In genomic region chr10:95297690-95298104, GRCm38 (mm10) we compare ENCODE assay signal across 9 mouse cellular contexts. TPM values are rescaled to one million over a fixed set of nuclear protein-coding genes. Genes with fewer than 3 reads are reported as not detected.
DNase-seq lines count a peak whose midpoint lies in the region; ATAC-seq lines count a peak whose summit lies in the region.
"Had no signal": no experiment of that assay in that cellular context is flagged by ENCODE, and none has a peak within 500 bp of the region (broad histone marks: within the 10 kb centered on the region; RNA-seq: fewer than 3 reads in every experiment).

No protein-coding gene starts in this region.

- H3K4me2 ChIP-seq in forebrain, embryonic 14.5 days (ENCODE audit: low read length) = no peak overlapping the region
- no peak overlapping the region for H3K4me2 ChIP-seq in forebrain, embryonic 11.5 days (ENCODE audit: low read depth, low read length, severe bottlenecking)
- H3K4me2 ChIP-seq in kidney, embryonic 15.5 days = no peak overlapping the region

- H3K27me3 ChIP-seq in forebrain, embryonic 14.5 days (replicated peaks; ENCODE audit: control insufficient read depth, insufficient read depth, low read length) = no peaks in the 10 kb centered on the region
- no peaks in the 10 kb centered on the region for H3K27me3 ChIP-seq in forebrain, embryonic 11.5 days (ENCODE audit: control insufficient read depth, insufficient read depth, low read length)
- H3K27me3 ChIP-seq in kidney, embryonic 15.5 days = no peaks in the 10 kb centered on the region; the same call in 1 of the 2 replicates

- no peak overlapping the region for H3K9ac ChIP-seq in forebrain, embryonic 14.5 days (ENCODE audit: low read length)
- no peak overlapping the region for H3K9ac ChIP-seq in forebrain, embryonic 11.5 days (ENCODE audit: low read length)
- no peak overlapping the region for H3K9ac ChIP-seq in kidney, embryonic 15.5 days

- H3K36me3 ChIP-seq in forebrain, embryonic 14.5 days (ENCODE audit: control insufficient read depth, insufficient read depth, low read length) = no peaks in the 10 kb centered on the region
- no peaks in the 10 kb centered on the region for H3K36me3 ChIP-seq in forebrain, embryonic 11.5 days (ENCODE audit: control insufficient read depth, insufficient read depth, low read length)
- H3K36me3 ChIP-seq in kidney, embryonic 15.5 days = no peaks in the 10 kb centered on the region

- H3K27ac ChIP-seq in forebrain, embryonic 14.5 days (ENCODE audit: low read depth, low read length) = no peak overlapping the region
- no peak overlapping the region for H3K27ac ChIP-seq in forebrain, embryonic 11.5 days (ENCODE audit: low read depth, low read length)
- H3K27ac ChIP-seq in kidney, embryonic 15.5 days = no peak overlapping the region

- peak; percentile 44; the same call in 1 of the 2 replicates for ATAC-seq in forebrain, embryonic 14.5 days
- ATAC-seq in forebrain, embryonic 11.5 days (replicated peaks; ENCODE audit: low FRiP score) = no peak
- no peak for ATAC-seq in kidney, embryonic 15.5 days (replicated peaks; ENCODE audit: low FRiP score)

- peaks cover 5% of the 10 kb centered on the region; the same call in 1 of the 2 replicates for H3K4me1 ChIP-seq in forebrain, embryonic 14.5 days (ENCODE audit: control insufficient read depth, insufficient read depth, low read length)
- no peaks in the 10 kb centered on the region; the same call in 1 of the 2 replicates for H3K4me1 ChIP-seq in forebrain, embryonic 11.5 days (replicated peaks; ENCODE audit: control insufficient read depth, insufficient read depth, low read length)
- H3K4me1 ChIP-seq in kidney, embryonic 15.5 days = peaks cover 9% of the 10 kb centered on the region

- H3K4me3 ChIP-seq in forebrain, embryonic 14.5 days (ENCODE audit: low read depth, low read length) = no peak overlapping the region
- no peak overlapping the region for H3K4me3 ChIP-seq in forebrain, embryonic 11.5 days (ENCODE audit: low read depth, low read length)
- H3K4me3 ChIP-seq in kidney, embryonic 15.5 days (replicated peaks) = no peak overlapping the region

- no peaks in the 10 kb centered on the region for H3K9me3 ChIP-seq in forebrain, embryonic 14.5 days (replicated peaks; ENCODE audit: control insufficient read depth, low read length)
- H3K9me3 ChIP-seq in forebrain, embryonic 11.5 days (ENCODE audit: control insufficient read depth, low read length) = no peaks in the 10 kb centered on the region
- H3K9me3 ChIP-seq in kidney, embryonic 15.5 days (replicated peaks) = no peaks in the 10 kb centered on the region

- WGBS in forebrain, embryonic 14.5 days = 64% methylated on average over 9 of the region's 9 CpGs
- 77% methylated on average over 9 of the region's 9 CpGs for WGBS in forebrain, embryonic 11.5 days
- WGBS in kidney, embryonic 15.5 days = 70% methylated on average over 9 of the region's 9 CpGs

- no peak for DNase-seq in forebrain, embryonic 14.5 days (ENCODE audit: low spot score)
- no peak for DNase-seq in forebrain, embryonic 11.5 days (ENCODE audit: low spot score)
- DNase-seq in B cell, adult 2 months = peak; percentile 7 to 17
- DNase-seq in gastrocnemius, adult 8-10 months (ENCODE audit: low spot score in 2 of 2) = peak; percentile 58 to 77
- DNase-seq in liver = peak; percentile 37
- no peak for DNase-seq in right cerebral cortex, postnatal 14 days
- DNase-seq in cerebellum, adult 9-11 months = no peak
- DNase-seq: thymus, adult 2 months had no signal

RNA-seq across cellular contexts. Expression of gene Cradd, which starts 26.2 kb away (rescaled TPM):
- polyA plus RNA-seq in forebrain, embryonic 14.5 days (2014; fragmentation: Nextera tagmentation; extraction: Ambion mirVana) = 11.7 and 13.4 TPM in 2 replicates
- polyA plus RNA-seq in forebrain, embryonic 11.5 days (2014; fragmentation: Nextera tagmentation; extraction: Ambion mirVana) = 15.7 and 16.6 TPM in 2 replicates
- total RNA-seq in gastrocnemius, adult 8-10 months (2022) = 10 to 100 TPM in 1 of 4 experiments, 1 to 10 TPM in 3; 6.7 to 18.0 (median 8.4) TPM
- 7.7 and 9.3 TPM in 2 replicates for polyA plus RNA-seq in kidney, embryonic 15.5 days (2015; fragmentation: Nextera tagmentation; extraction: Ambion mirVana)

Comparison
In these comparisons a context has a peak if more than half of its experiments do, and no peak if none do; other contexts are left out.
1. DNase-seq: peak in B cell, adult 2 months (2 of 2), gastrocnemius, adult 8-10 months (2 of 2) and liver (single experiment); none in forebrain, embryonic 14.5 days (single experiment), forebrain, embryonic 11.5 days (single experiment), right cerebral cortex, postnatal 14 days (single experiment) and cerebellum, adult 9-11 months (single experiment).